Mouse (Mus musculus) gastrocnemius, postnatal 25 days (tissue): ENCODE data around the gene Ebna1bp2. TPM values are rescaled to one million over a fixed set of nuclear protein-coding genes. Genes with fewer than 3 reads are reported as not detected.

ENCODE experiments used
- total RNA-seq, 2 experiments: library from RNA; stranded (reverse); gene quantifications; 1 replicate in 1 of 2; 2 replicates in 1 of 2; pipeline ENCODE4 v1.2.3; 2021

Ebna1bp2 gene
- total RNA-seq, 2 experiments from 2014 or later = 25.1 to 26.9 TPM

Other genes starting within 250 kb of the Ebna1bp2 start
- 1 to 10 TPM; 5.0 to 6.6 TPM for gene Szt2, start 211.5 kb upstream of the Ebna1bp2 start, total RNA-seq
- 10 to 100 TPM; 38.4 to 39.7 TPM for gene Med8, start 211.5 kb upstream of the Ebna1bp2 start, total RNA-seq
- 10 to 100 TPM in 1 of 2 experiments, 1 to 10 TPM in 1; 8.0 to 10.3 TPM for gene Elovl1, start 192.7 kb upstream of the Ebna1bp2 start, total RNA-seq
- 1 to 10 TPM in 1 of 2 experiments, under 1 TPM in 1; 0.91 to 1.1 TPM for gene Cdc20, start 183.4 kb upstream of the Ebna1bp2 start, total RNA-seq
- not detected for gene Mpl, start 163.3 kb upstream of the Ebna1bp2 start, total RNA-seq
- gene Tie1, start 130.7 kb upstream of the Ebna1bp2 start, total RNA-seq = 10 to 100 TPM; 15.8 to 20.1 TPM
- gene 2610528J11Rik, start 93.8 kb upstream of the Ebna1bp2 start, total RNA-seq = not detected
- gene Tmem125, start 76.8 kb upstream of the Ebna1bp2 start, total RNA-seq = not detected
- not detected for gene Cfap57, start within 50 bp of the Ebna1bp2 start, total RNA-seq
- gene Olfr62, start 38.2 kb downstream of the Ebna1bp2 start, total RNA-seq = not detected
- gene Olfr1342, start 72.0 kb downstream of the Ebna1bp2 start, total RNA-seq = not detected
- gene Olfr1341, start 82.7 kb downstream of the Ebna1bp2 start, total RNA-seq = not detected
- not detected for gene Olfr1340, start 99.3 kb downstream of the Ebna1bp2 start, total RNA-seq
- gene Olfr1339, start 111.4 kb downstream of the Ebna1bp2 start, total RNA-seq = not detected
- gene Olfr1338, start 137.9 kb downstream of the Ebna1bp2 start, total RNA-seq = not detected
- not detected for gene Olfr1337, start 161.8 kb downstream of the Ebna1bp2 start, total RNA-seq
- not detected for gene Olfr1335, start 189.1 kb downstream of the Ebna1bp2 start, total RNA-seq
- gene Olfr1333, start 215.5 kb downstream of the Ebna1bp2 start, total RNA-seq = not detected
- not detected for gene Olfr1331, start 243.8 kb downstream of the Ebna1bp2 start, total RNA-seq